Mouse (Mus musculus) testis, adult 2 months (tissue): ENCODE results near the gene Cpsf6.

Source experiments
- CTCF ChIP-seq: fragments of 200-500 bp; IDR thresholded peaks from 2 replicates; pipeline ENCODE4 v1.5.1; 2012; ENCODE audit warnings: low read depth, mild to moderate bottlenecking, inconsistent platforms, low read length, moderate library complexity; ENCODE audit not compliant: control insufficient read depth, insufficient read depth, insufficient replicate concordance
- POLR2A ChIP-seq: fragments of 200-500 bp; IDR thresholded peaks from 2 replicates; pipeline ENCODE4 v1.6.1; 2012; ENCODE audit warnings: low read depth, mild to moderate bottlenecking, inconsistent platforms, low read length, moderate library complexity; ENCODE audit not compliant: control insufficient read depth

DNA sequence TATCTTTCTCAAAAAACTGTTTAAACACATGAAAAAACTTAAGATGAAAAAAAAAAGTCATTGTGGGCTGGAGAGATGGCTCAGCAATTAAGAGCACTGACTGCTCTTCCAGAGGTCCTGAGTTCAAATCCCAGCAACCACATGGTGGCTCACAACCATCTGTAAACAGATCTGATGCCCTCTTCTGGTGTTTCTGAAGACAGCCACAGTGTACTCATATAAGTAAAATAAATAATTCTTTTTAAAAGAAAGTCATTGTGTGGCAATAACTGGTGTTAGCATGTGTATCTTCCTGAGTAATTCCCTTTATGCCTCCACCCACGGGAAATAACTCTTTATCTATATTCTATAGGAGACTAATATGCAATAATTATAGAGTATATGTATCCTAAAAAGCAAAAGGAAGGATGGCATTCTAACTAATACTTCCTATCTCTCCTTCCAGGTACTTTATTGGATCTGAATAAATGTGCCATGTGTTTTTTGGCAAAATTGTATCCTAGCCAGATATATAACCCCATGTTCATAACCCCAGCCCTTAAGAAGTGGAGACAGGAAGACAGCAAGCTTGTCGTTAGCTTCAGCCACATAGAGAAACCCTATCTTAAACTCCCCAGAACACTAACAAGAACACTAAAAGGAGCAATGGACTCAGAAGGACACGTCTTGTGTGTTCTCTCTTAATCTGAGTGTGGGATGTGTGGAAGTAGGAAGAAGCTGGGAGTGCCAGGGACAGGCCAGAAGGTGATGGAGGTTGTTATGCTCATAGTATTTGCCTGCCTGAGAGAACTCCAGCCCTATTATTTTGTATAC lies 15.1 kb upstream of the Cpsf6 start:
- TF ChIP-seq CTCF (no peak), POLR2A (no peak)
